Mouse (Mus musculus) bone marrow macrophage, adult 2 months (primary cell): ENCODE results near the gene Hivep3.

Experiments used
- CTCF ChIP-seq: IDR thresholded peaks from 2 replicates; pipeline ENCODE4 v1.5.1; 2012; ENCODE audit warnings: low read depth, mild to moderate bottlenecking, low read length, moderate library complexity
- POLR2A ChIP-seq: IDR thresholded peaks from 2 replicates; pipeline ENCODE4 v1.6.1; 2012; ENCODE audit warnings: mild to moderate bottlenecking, low read depth, low read length, borderline replicate concordance

DNA sequence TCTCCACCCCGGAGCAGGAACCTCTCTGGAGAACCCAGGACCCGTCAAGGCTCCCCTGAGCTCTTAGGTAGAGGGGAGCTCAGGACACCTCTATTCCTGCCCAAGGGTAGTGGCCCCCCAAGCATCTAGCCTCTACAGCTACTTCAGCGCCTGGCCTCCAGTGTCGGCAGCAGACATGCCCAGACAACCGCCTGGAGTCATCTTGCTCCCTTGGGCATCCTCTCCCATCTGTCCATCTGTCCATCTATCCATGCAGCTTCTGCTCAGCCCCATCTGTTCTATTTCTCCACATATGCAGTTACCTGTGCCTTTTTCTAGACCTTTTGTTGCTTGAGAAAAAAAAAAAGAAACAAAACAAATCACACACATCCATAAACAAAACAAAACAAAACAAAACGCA, 400.6 kb downstream of the Hivep3 start:
- TF ChIP-seq CTCF (no peak), POLR2A (no peak)
